23 mouse cellular contexts compared by ENCODE assay signal in the genomic region with DNA sequence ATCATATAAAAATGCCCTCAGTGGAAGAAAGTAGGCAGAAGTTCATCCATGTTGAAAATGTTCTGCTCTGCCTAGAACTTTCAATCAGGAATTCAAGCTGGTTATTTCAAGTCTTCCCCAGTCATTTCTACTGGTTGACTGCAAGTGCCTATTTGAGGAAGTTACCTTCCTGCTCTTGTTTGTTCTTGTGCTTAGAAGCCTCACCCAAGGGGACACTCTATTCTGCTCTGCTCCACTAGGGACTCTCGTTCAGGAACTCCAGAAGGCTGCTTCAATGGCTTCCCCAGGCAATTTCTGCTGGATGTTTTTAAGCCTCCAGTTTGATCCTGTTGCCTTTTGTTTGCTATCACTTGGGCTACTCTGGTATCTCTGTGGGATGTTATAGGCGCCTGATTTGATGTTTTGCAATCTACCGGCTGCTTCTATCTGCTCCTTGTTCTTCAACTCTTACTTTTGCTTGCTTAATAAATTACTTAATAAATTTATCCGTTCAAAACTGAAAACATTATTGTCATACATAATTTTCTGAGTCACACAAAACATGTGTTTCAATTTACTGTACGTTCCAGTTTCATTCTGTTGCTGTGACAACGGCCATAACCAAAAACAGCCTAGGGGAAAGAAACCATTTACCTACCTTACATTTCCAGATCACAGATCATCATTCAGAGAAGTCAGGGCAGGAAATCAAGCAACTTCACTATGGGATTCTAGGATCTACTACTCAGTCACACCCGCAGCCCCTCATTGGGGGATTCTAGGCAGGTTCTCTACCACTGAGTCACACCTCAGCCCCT.
A peak's percentile ranks its signal among the peaks of the same experiment; 100 is the strongest.
DNase-seq lines count a peak whose midpoint lies in the region; ATAC-seq and TF ChIP-seq lines count a peak whose summit lies in the region.
"Had no signal": no experiment of that assay in that cellular context is flagged by ENCODE, and none has a peak within 500 bp of the region (broad histone marks: within the 10 kb centered on the region; RNA-seq: fewer than 3 reads in every experiment).

No protein-coding gene starts in this region.

- H3K9ac ChIP-seq in embryonic facial prominence, embryonic 12.5 days: no peak overlapping the region
- H3K9ac ChIP-seq: forebrain, embryonic 13.5 days; midbrain, embryonic 12.5 days had no signal

- TF ChIP-seq POLR2A in kidney, adult 2 months (IDR thresholded peaks at IDR 0.05; ENCODE audit: low read depth, low read length): no peak

- TF ChIP-seq CTCF in layer of hippocampus, adult 2 months (conservative IDR thresholded peaks at IDR 0.05): peak; percentile 48
- TF ChIP-seq CTCF in kidney, adult 2 months (conservative IDR thresholded peaks at IDR 0.05; ENCODE audit: insufficient read depth, insufficient read length, low read depth, low read length): no peak

- WGBS in embryonic facial prominence, embryonic 12.5 days: 62% methylated on average over 7 of the region's 7 CpGs
- 75% methylated on average over 7 of the region's 7 CpGs for whole genome bisulfite sequencing in kidney, adult 2 months

- DNase-seq in layer of hippocampus, adult 2 months (ENCODE audit: low spot score in 2 of 2): no peak
- no peak for DNase-seq in layer of hippocampus, adult 9-10 months (ENCODE audit: low spot score)
- no peak for DNase-seq in kidney, adult 2 months
- DNase-seq in spleen, postnatal 14 days (ENCODE audit: low spot score in 2 of 2): no peak
- DNase-seq in thymus, postnatal 10 days (ENCODE audit: low spot score in 2 of 2): no peak
- DNase-seq: adrenal gland, postnatal 10 days; B cell, adult 2 months; cerebellum, adult 18-20 months; cerebellum, postnatal 25 days; embryo, embryonic 11 days; gastrocnemius, postnatal 10 days; heart, adult 11 months; kidney, adult 11 months; layer of hippocampus, postnatal 36 days; thymus, postnatal 4 days had no signal

- peak overlapping the region; percentile 48; the same call in 1 of the 2 replicates for H3K27ac ChIP-seq in layer of hippocampus, adult 2 months
- peak overlapping the region; percentile 30; the same call in 1 of the 2 replicates for H3K27ac ChIP-seq in embryonic facial prominence, embryonic 12.5 days
- H3K27ac ChIP-seq in kidney, adult 2 months (ENCODE audit: insufficient read depth, low read depth, low read length): no peak overlapping the region
- H3K27ac ChIP-seq: forebrain, embryonic 13.5 days; kidney, postnatal 0 days; midbrain, embryonic 12.5 days had no signal

- no peak overlapping the region for H3K4me3 ChIP-seq in layer of hippocampus, adult 2 months
- no peak overlapping the region for H3K4me3 ChIP-seq in embryonic facial prominence, embryonic 12.5 days
- H3K4me3 ChIP-seq in kidney, adult 2 months (ENCODE audit: insufficient read depth, low read depth, low read length): no peak overlapping the region
- H3K4me3 ChIP-seq: erythroblast, embryonic 14.5 days; forebrain, embryonic 13.5 days; midbrain, embryonic 12.5 days had no signal

- no peak overlapping the region for H3K4me2 ChIP-seq in embryonic facial prominence, embryonic 12.5 days (replicated peaks)
- H3K4me2 ChIP-seq: forebrain, embryonic 13.5 days; heart, embryonic 11.5 days; midbrain, embryonic 12.5 days had no signal

- no peaks in the 10 kb centered on the region; the same call in 1 of the 2 replicates for H3K27me3 ChIP-seq in embryonic facial prominence, embryonic 12.5 days
- H3K27me3 ChIP-seq in kidney, adult 2 months (replicated peaks; ENCODE audit: control insufficient read depth, insufficient read depth, low read length): no peaks in the 10 kb centered on the region; the same call in 1 of the 2 replicates
- H3K27me3 ChIP-seq: forebrain, embryonic 13.5 days; midbrain, embryonic 12.5 days had no signal

- H3K9me3 ChIP-seq in embryonic facial prominence, embryonic 12.5 days: no peaks in the 10 kb centered on the region
- H3K9me3 ChIP-seq: forebrain, embryonic 13.5 days; midbrain, embryonic 12.5 days had no signal

- H3K36me3 ChIP-seq in embryonic facial prominence, embryonic 12.5 days: no peaks in the 10 kb centered on the region
- H3K36me3 ChIP-seq in kidney, adult 2 months (ENCODE audit: control insufficient read depth, insufficient read depth, low read length): no peaks in the 10 kb centered on the region
- H3K36me3 ChIP-seq: G1E; midbrain, embryonic 12.5 days had no signal

- H3K4me1 ChIP-seq in embryonic facial prominence, embryonic 12.5 days: peaks cover 5% of the 10 kb centered on the region; the same call in 1 of the 2 replicates
- H3K4me1 ChIP-seq in kidney, adult 2 months (ENCODE audit: control insufficient read depth, insufficient read depth, low read length): no peaks in the 10 kb centered on the region
- H3K4me1 ChIP-seq: forebrain, embryonic 13.5 days had no signal

- no peak for ATAC-seq in embryonic facial prominence, embryonic 12.5 days (ENCODE audit: insufficient number of reproducible peaks, insufficient read depth, low FRiP score, low TSS enrichment)
- ATAC-seq in hematopoietic stem cell, adult 5-6 weeks (replicated peaks in 1 of 2; ENCODE audit: insufficient read depth in 1 of 2, low FRiP score in 2 of 2, low TSS enrichment in 1 of 2, low read depth in 1 of 2, poor library complexity in 2 of 2, severe bottlenecking in 2 of 2): peak; percentile 39 to 42; a peak in 2 of 4 replicates
- ATAC-seq: forebrain, embryonic 13.5 days had no signal
